In the genomic region with DNA sequence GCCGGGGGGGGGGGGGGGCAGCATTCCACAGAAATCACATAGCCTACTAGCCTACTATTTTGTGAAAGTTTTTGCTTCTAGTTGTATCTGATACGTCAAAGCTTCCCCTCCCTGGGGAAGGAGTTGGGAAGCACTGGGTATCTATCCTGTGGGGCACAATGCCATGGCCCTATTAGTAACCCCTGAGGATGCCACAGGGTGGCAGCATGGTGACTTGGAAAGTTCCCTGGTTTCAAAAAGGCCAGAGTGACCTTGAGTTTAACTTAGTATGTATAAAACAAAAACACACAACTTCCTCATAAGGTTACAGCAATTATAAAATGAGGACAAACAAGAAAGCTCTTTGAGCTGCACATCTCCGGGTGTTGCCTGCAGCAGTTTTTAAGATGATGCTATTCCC, we compare ENCODE assay signal across 9 mouse cellular contexts. TPM values are rescaled to one million over a fixed set of nuclear protein-coding genes. Genes with fewer than 3 reads are reported as not detected.
DNase-seq lines count a peak whose midpoint lies in the region; ATAC-seq and TF ChIP-seq lines count a peak whose summit lies in the region.
"Had no signal": no experiment of that assay in that cellular context is flagged by ENCODE, and none has a peak within 500 bp of the region (broad histone marks: within the 10 kb centered on the region; RNA-seq: fewer than 3 reads in every experiment).

No protein-coding gene starts in this region.

- no peak for ATAC-seq in granulocyte monocyte progenitor cell, adult 5-6 weeks (replicated peaks; ENCODE audit: poor library complexity, severe bottlenecking)

- H3K4me1 ChIP-seq in lung, adult 2 months (ENCODE audit: control insufficient read depth, insufficient read depth, low read length): no peaks in the 10 kb centered on the region

- TF ChIP-seq POLR2A in lung, adult 2 months (IDR thresholded peaks at IDR 0.05; ENCODE audit: borderline replicate concordance, extremely low read depth, low read depth, low read length): no peak

- peak; percentile 49 to 51 for DNase-seq in cerebellum, postnatal 14 days
- no peak for DNase-seq in cerebellum, adult 18-20 months
- DNase-seq in lung, adult 2 months: no peak
- DNase-seq in lung, postnatal 10 days: no peak
- DNase-seq in adrenal gland, postnatal 25 days: peak; percentile 23
- peak; percentile 16 for DNase-seq in large intestine, adult 2 months (ENCODE audit: low read depth, low spot score)
- no peak for DNase-seq in gastrocnemius, postnatal 4 days (ENCODE audit: low spot score in 2 of 2)

- TF ChIP-seq CTCF in lung, adult 2 months (IDR thresholded peaks at IDR 0.05; ENCODE audit: insufficient read depth, low read length): 0 out of 2 replicates have a peak, but pooled peaks have one; percentile 3

- H3K4me3 ChIP-seq in lung, adult 2 months (replicated peaks; ENCODE audit: extremely low read depth, low read depth, low read length): no peak overlapping the region
- H3K4me3 ChIP-seq: lung, embryonic 15.5 days had no signal

- 49% methylated on average over 3 of the region's 3 CpGs for WGBS in lung, adult 2 months
- 40% methylated on average over 3 of the region's 3 CpGs for WGBS in large intestine, adult 2 months

RNA-seq across cellular contexts. Expression of gene Lao1, which starts 42.8 kb away (rescaled TPM):
- not detected in 2 replicates for polyA plus RNA-seq in lung, adult 2 months (2012; rRNA removed)
- total RNA-seq in adrenal gland, postnatal 25 days (2021): not detected in 2 replicates
- 0.05 TPM in 1 of 2 replicates, not detected in the other for polyA plus RNA-seq in large intestine, adult 2 months (2012; rRNA removed)
- not detected for total RNA-seq in gastrocnemius, postnatal 4 days (2021)
- not detected in 2 replicates for total RNA-seq in granulocyte monocyte progenitor cell, adult 5-6 weeks (2014; fragmentation: Nextera tagmentation)
- not detected in 2 replicates for total RNA-seq in granulocyte monocyte progenitor cell, adult 5-6 weeks (2017)
- polyA plus RNA-seq: lung, embryonic 15.5 days had no signal

Comparison
In these comparisons a context has a peak if more than half of its experiments do, and no peak if none do; other contexts are left out.
1. DNase-seq: peak in cerebellum, postnatal 14 days (2 of 2), adrenal gland, postnatal 25 days (single experiment) and large intestine, adult 2 months (single experiment); none in cerebellum, adult 18-20 months (0 of 2), lung, adult 2 months (single experiment), lung, postnatal 10 days (single experiment) and gastrocnemius, postnatal 4 days (0 of 2).